Mouse (Mus musculus): ENCODE measurements at regions not wholly inside any gene's neighbourhood (a gene's known extent, or its start where the extent isn't known, plus 50 kb on each side); places are given as distances from the start of the nearest gene placed in this dataset.

GRCm38 (mm10) chr16:5787206-5787605 is 97.9 kb upstream of the Rbfox1 start:
- Histone ChIP-seq H3K27me3 (replicated peaks; ENCODE audit: control insufficient read depth, insufficient read depth, low read length) (no peaks in the 10 kb centered on the region), H3K9me3 (replicated peaks; ENCODE audit: control insufficient read depth, low read length) (no peaks in the 10 kb centered on the region), H3K4me3 (ENCODE audit: low read depth, low read length) (no peak overlapping the region), H3K27ac (ENCODE audit: low read depth, low read length) (no peak overlapping the region), H3K36me3 (ENCODE audit: control insufficient read depth, insufficient read depth, low read length) (no peaks in the 10 kb centered on the region), H3K4me2 (ENCODE audit: low read length) (no peak overlapping the region), H3K4me1 (ENCODE audit: control insufficient read depth, insufficient read depth, low read length) (no peaks in the 10 kb centered on the region), H3K9ac (ENCODE audit: low read length) (no peak overlapping the region)
- DNase-seq (ENCODE audit: low spot score) = no peak
- ATAC-seq = no peak

GRCm38 (mm10) chr16:5766771-5767421 is 118.3 kb upstream of the Rbfox1 start:
- Histone ChIP-seq H3K9ac (ENCODE audit: low read length) (peak overlapping the region; percentile 17; the same call in 1 of the 2 replicates), H3K4me3 (ENCODE audit: low read depth, low read length) (no peak overlapping the region), H3K27me3 (replicated peaks; ENCODE audit: control insufficient read depth, insufficient read depth, low read length) (no peaks in the 10 kb centered on the region), H3K9me3 (replicated peaks; ENCODE audit: control insufficient read depth, low read length) (no peaks in the 10 kb centered on the region), H3K27ac (ENCODE audit: low read depth, low read length) (peak overlapping the region; percentile 91), H3K4me1 (ENCODE audit: control insufficient read depth, insufficient read depth, low read length) (peaks cover 8% of the 10 kb centered on the region), H3K36me3 (ENCODE audit: control insufficient read depth, insufficient read depth, low read length) (no peaks in the 10 kb centered on the region), H3K4me2 (ENCODE audit: low read length) (no peak overlapping the region)
- peak; percentile 89 for ATAC-seq
- DNase-seq (ENCODE audit: low spot score) = peak; percentile 83
- 63% methylated on average over 19 of the region's 19 CpGs for WGBS

- H3K4me3 ChIP-seq (ENCODE audit: low read depth, low read length) = no peak overlapping the region
- H3K9me3 ChIP-seq (replicated peaks; ENCODE audit: control insufficient read depth, low read length) = no peaks in the 10 kb centered on the region
- H3K9ac ChIP-seq (ENCODE audit: low read length) = no peak overlapping the region
- no peak for ATAC-seq
- H3K4me2 ChIP-seq (ENCODE audit: low read length) = no peak overlapping the region
- DNase-seq (ENCODE audit: low spot score) = peak; percentile 41
- H3K27ac ChIP-seq (ENCODE audit: low read depth, low read length) = no peak overlapping the region
- peaks cover 8% of the 10 kb centered on the region for H3K4me1 ChIP-seq (ENCODE audit: control insufficient read depth, insufficient read depth, low read length)
- no peaks in the 10 kb centered on the region for H3K36me3 ChIP-seq (ENCODE audit: control insufficient read depth, insufficient read depth, low read length)
- no peaks in the 10 kb centered on the region for H3K27me3 ChIP-seq (replicated peaks; ENCODE audit: control insufficient read depth, insufficient read depth, low read length)
- 43% methylated on average over 4 of the region's 4 CpGs for WGBS
Observed at GRCm38 (mm10) chr16:5765143-5765542, 120.0 kb upstream of the Rbfox1 start.

- Histone ChIP-seq H3K27me3 (replicated peaks; ENCODE audit: control insufficient read depth, insufficient read depth, low read length) (no peaks in the 10 kb centered on the region), H3K9me3 (replicated peaks; ENCODE audit: control insufficient read depth, low read length) (no peaks in the 10 kb centered on the region), H3K4me2 (ENCODE audit: low read length) (no peak overlapping the region), H3K4me1 (ENCODE audit: control insufficient read depth, insufficient read depth, low read length) (no peaks in the 10 kb centered on the region), H3K4me3 (ENCODE audit: low read depth, low read length) (no peak overlapping the region), H3K9ac (ENCODE audit: low read length) (no peak overlapping the region), H3K27ac (ENCODE audit: low read depth, low read length) (no peak overlapping the region), H3K36me3 (ENCODE audit: control insufficient read depth, insufficient read depth, low read length) (no peaks in the 10 kb centered on the region)
- no peak for DNase-seq (ENCODE audit: low spot score)
- ATAC-seq = no peak
- 85% methylated on average over 4 of the region's 4 CpGs for WGBS
Observed at GRCm38 (mm10) chr16:5760821-5761220, 124.3 kb upstream of the Rbfox1 start.

- no peak overlapping the region for H3K4me2 ChIP-seq (ENCODE audit: low read length)
- DNase-seq (ENCODE audit: low spot score) = no peak
- ATAC-seq = no peak
Observed at GRCm38 (mm10) chr16:5759021-5759420, 126.1 kb upstream of the Rbfox1 start.

GRCm38 (mm10) chr16:5742716-5743507 is 142.2 kb upstream of the Rbfox1 start:
- H3K4me3 ChIP-seq (ENCODE audit: low read depth, low read length) = no peak overlapping the region
- peaks cover 39% of the 10 kb centered on the region for H3K27me3 ChIP-seq (replicated peaks; ENCODE audit: control insufficient read depth, insufficient read depth, low read length)
- no peaks in the 10 kb centered on the region for H3K9me3 ChIP-seq (replicated peaks; ENCODE audit: control insufficient read depth, low read length)
- no peaks in the 10 kb centered on the region for H3K4me1 ChIP-seq (ENCODE audit: control insufficient read depth, insufficient read depth, low read length)
- no peak overlapping the region for H3K4me2 ChIP-seq (ENCODE audit: low read length)
- WGBS = 15% methylated on average over 4 of the region's 4 CpGs
- H3K36me3 ChIP-seq (ENCODE audit: control insufficient read depth, insufficient read depth, low read length) = no peaks in the 10 kb centered on the region
- no peak overlapping the region for H3K9ac ChIP-seq (ENCODE audit: low read length)
- H3K27ac ChIP-seq (ENCODE audit: low read depth, low read length) = no peak overlapping the region
- ATAC-seq = peak; percentile 37; the same call in 1 of the 2 replicates
- DNase-seq (ENCODE audit: low spot score) = peak; percentile 65

More at GRCm38 (mm10) chr16:5759021-5759420, 126.1 kb upstream of the Rbfox1 start:
- no peaks in the 10 kb centered on the region for H3K4me1 ChIP-seq (ENCODE audit: control insufficient read depth, insufficient read depth, low read length)
- H3K27me3 ChIP-seq (replicated peaks; ENCODE audit: control insufficient read depth, insufficient read depth, low read length) = no peaks in the 10 kb centered on the region
- no peak overlapping the region for H3K9ac ChIP-seq (ENCODE audit: low read length)
- WGBS = 66% methylated on average over 2 of the region's 2 CpGs
- no peaks in the 10 kb centered on the region for H3K36me3 ChIP-seq (ENCODE audit: control insufficient read depth, insufficient read depth, low read length)
- no peak overlapping the region for H3K4me3 ChIP-seq (ENCODE audit: low read depth, low read length)
- H3K9me3 ChIP-seq (replicated peaks; ENCODE audit: control insufficient read depth, low read length) = no peaks in the 10 kb centered on the region
- H3K27ac ChIP-seq (ENCODE audit: low read depth, low read length) = no peak overlapping the region

GRCm38 (mm10) chr16:5740776-5741175 is 144.4 kb upstream of the Rbfox1 start:
- WGBS = 77% methylated on average over 7 of the region's 7 CpGs
- DNase-seq (ENCODE audit: low spot score) = no peak
- H3K36me3 ChIP-seq (ENCODE audit: control insufficient read depth, insufficient read depth, low read length) = no peaks in the 10 kb centered on the region
- no peak overlapping the region for H3K9ac ChIP-seq (ENCODE audit: low read length)
- H3K27ac ChIP-seq (ENCODE audit: low read depth, low read length) = no peak overlapping the region
- no peaks in the 10 kb centered on the region for H3K9me3 ChIP-seq (replicated peaks; ENCODE audit: control insufficient read depth, low read length)
- no peak overlapping the region for H3K4me2 ChIP-seq (ENCODE audit: low read length)
- H3K4me3 ChIP-seq (ENCODE audit: low read depth, low read length) = no peak overlapping the region
- H3K27me3 ChIP-seq (replicated peaks; ENCODE audit: control insufficient read depth, insufficient read depth, low read length) = peaks cover 44% of the 10 kb centered on the region
- ATAC-seq = no peak
- H3K4me1 ChIP-seq (ENCODE audit: control insufficient read depth, insufficient read depth, low read length) = no peaks in the 10 kb centered on the region

- Histone ChIP-seq H3K9ac (ENCODE audit: low read length) (no peak overlapping the region), H3K4me1 (ENCODE audit: control insufficient read depth, insufficient read depth, low read length) (no peaks in the 10 kb centered on the region), H3K4me3 (ENCODE audit: low read depth, low read length) (no peak overlapping the region), H3K36me3 (ENCODE audit: control insufficient read depth, insufficient read depth, low read length) (no peaks in the 10 kb centered on the region), H3K27ac (ENCODE audit: low read depth, low read length) (no peak overlapping the region), H3K9me3 (replicated peaks; ENCODE audit: control insufficient read depth, low read length) (no peaks in the 10 kb centered on the region), H3K27me3 (replicated peaks; ENCODE audit: control insufficient read depth, insufficient read depth, low read length) (0 out of 2 replicates have a peak, but pooled peaks cover 9% of the 10 kb centered on the region), H3K4me2 (ENCODE audit: low read length) (no peak overlapping the region)
- DNase-seq (ENCODE audit: low spot score) = peak; percentile 22
- no peak for ATAC-seq
- 80% methylated on average over 4 of the region's 4 CpGs for WGBS
Observed at GRCm38 (mm10) chr16:5733608-5734007, 151.5 kb upstream of the Rbfox1 start.

GRCm38 (mm10) chr16:5722506-5722905 is 162.6 kb upstream of the Rbfox1 start:
- no peak for DNase-seq (ENCODE audit: low spot score)
- no peaks in the 10 kb centered on the region for H3K27me3 ChIP-seq (replicated peaks; ENCODE audit: control insufficient read depth, insufficient read depth, low read length)

More at GRCm38 (mm10) chr16:5722506-5722905, 162.6 kb upstream of the Rbfox1 start:
- Histone ChIP-seq H3K9ac (ENCODE audit: low read length) (no peak overlapping the region), H3K9me3 (replicated peaks; ENCODE audit: control insufficient read depth, low read length) (no peaks in the 10 kb centered on the region), H3K4me2 (ENCODE audit: low read length) (no peak overlapping the region), H3K4me3 (ENCODE audit: low read depth, low read length) (no peak overlapping the region), H3K4me1 (ENCODE audit: control insufficient read depth, insufficient read depth, low read length) (no peaks in the 10 kb centered on the region), H3K27ac (ENCODE audit: low read depth, low read length) (no peak overlapping the region), H3K36me3 (ENCODE audit: control insufficient read depth, insufficient read depth, low read length) (no peaks in the 10 kb centered on the region)
- no peak for ATAC-seq
